Mouse (Mus musculus) kidney, adult 8-10 months (tissue): ENCODE results near the gene Dapk2.

ENCODE experiments used
- DNase-seq, 2 experiments: peaks; one replicate each; pipeline ENCODE4 v3.0.0; 2022

Gene Dapk2

GRCm38 (mm10) chr9:66194003-66194402 is 36.0 kb downstream of the Dapk2 start:
- DNase-seq, result no peak

GRCm38 (mm10) chr9:66196561-66196960 is 38.5 kb downstream of the Dapk2 start:
- no peak for DNase-seq

GRCm38 (mm10) chr9:66198533-66198932 is 40.5 kb downstream of the Dapk2 start:
- DNase-seq, result no peak

GRCm38 (mm10) chr9:66199657-66200410 is 41.8 kb downstream of the Dapk2 start:
- peak; percentile 84 to 92 for DNase-seq

GRCm38 (mm10) chr9:66200411-66200789 is 42.4 kb downstream of the Dapk2 start:
- no peak for DNase-seq

- no peak for DNase-seq
These were observed 43.6 kb downstream of the Dapk2 start for GRCm38 (mm10) chr9:66201665-66202064.

GRCm38 (mm10) chr9:66202463-66202862 is 44.4 kb downstream of the Dapk2 start:
- no peak for DNase-seq

- no peak for DNase-seq
These were observed 47.7 kb downstream of the Dapk2 start for GRCm38 (mm10) chr9:66205702-66206101.

- DNase-seq, result no peak
These were observed 48.8 kb downstream of the Dapk2 start for GRCm38 (mm10) chr9:66206825-66207224.

- DNase-seq, result no peak
These were observed 53.4 kb downstream of the Dapk2 start for GRCm38 (mm10) chr9:66211420-66211819.

GRCm38 (mm10) chr9:66212088-66212487 is 54.1 kb downstream of the Dapk2 start:
- no peak for DNase-seq

GRCm38 (mm10) chr9:66212802-66213201 is 54.8 kb downstream of the Dapk2 start:
- no peak for DNase-seq

- peak; percentile 27 to 38 for DNase-seq
These were observed 55.5 kb downstream of the Dapk2 start for GRCm38 (mm10) chr9:66213386-66214032.

GRCm38 (mm10) chr9:66215551-66215950 is 57.5 kb downstream of the Dapk2 start:
- no peak for DNase-seq

- DNase-seq, result no peak
These were observed 59.9 kb downstream of the Dapk2 start for GRCm38 (mm10) chr9:66217970-66218369.

GRCm38 (mm10) chr9:66218917-66219725 is 61.1 kb downstream of the Dapk2 start:
- no peak for DNase-seq

GRCm38 (mm10) chr9:66223872-66224271 is 65.8 kb downstream of the Dapk2 start:
- no peak for DNase-seq

GRCm38 (mm10) chr9:66225737-66226485 is 67.9 kb downstream of the Dapk2 start:
- no peak for DNase-seq

GRCm38 (mm10) chr9:66228456-66229151 is 70.6 kb downstream of the Dapk2 start:
- DNase-seq, result no peak

GRCm38 (mm10) chr9:66231820-66232479 is 73.9 kb downstream of the Dapk2 start:
- DNase-seq, result no peak

GRCm38 (mm10) chr9:66236615-66237014 is 78.6 kb downstream of the Dapk2 start:
- DNase-seq, result no peak

- no peak for DNase-seq
These were observed 79.7 kb downstream of the Dapk2 start for GRCm38 (mm10) chr9:66237742-66238141.
